Mouse (Mus musculus) limb, embryonic 14.5 days (tissue): ENCODE measurements around the gene Prkn. TPM values are rescaled to one million over a fixed set of nuclear protein-coding genes. Genes with fewer than 3 reads are reported as not detected.

Source experiments
- ATAC-seq: fragments of 200-750 bp; cut with Nextera tagmentation; 2 replicates; pipeline ENCODE4 v1.8.0; 2017; ENCODE audit warnings: low read depth, moderate number of reproducible peaks, moderate TSS enrichment; ENCODE audit not compliant: low FRiP score
- DNase-seq: peaks from one replicate; pipeline ENCODE4 v3.0.0-alpha.2; 2015; ENCODE audit warnings: low spot score
- H3K27ac ChIP-seq: fragments of 300-500 bp; sonication (generic); replicated peaks from 2 replicates; pipeline ENCODE4 v1.5.1; 2014; ENCODE audit warnings: low read depth, mild to moderate bottlenecking, low read length, moderate library complexity, mixed read lengths
- H3K27me3 ChIP-seq: fragments of 300-500 bp; sonication (generic); 2 replicates; pipeline ENCODE4 v1.6.1; 2014; ENCODE audit warnings: low read length, mixed read lengths; ENCODE audit not compliant: control insufficient read depth, insufficient read depth
- H3K36me3 ChIP-seq: fragments of 300-500 bp; sonication (generic); 2 replicates; pipeline ENCODE4 v1.6.1; 2014; ENCODE audit warnings: mild to moderate bottlenecking, low read length, moderate library complexity, mixed read lengths; ENCODE audit not compliant: control insufficient read depth, insufficient read depth
- H3K4me1 ChIP-seq: fragments of 300-500 bp; sonication (generic); 2 replicates; pipeline ENCODE4 v1.6.1; 2014; ENCODE audit warnings: antibody characterized with exemption, low read length, mixed read lengths; ENCODE audit not compliant: control insufficient read depth, insufficient read depth
- H3K4me2 ChIP-seq: fragments of 300-500 bp; sonication (generic); replicated peaks from 2 replicates; pipeline ENCODE4 v1.6.1; 2014; ENCODE audit warnings: low read depth, mild to moderate bottlenecking, low read length, moderate library complexity; ENCODE audit not compliant: severe bottlenecking
- H3K4me3 ChIP-seq: fragments of 300-500 bp; sonication (generic); replicated peaks from 2 replicates; pipeline ENCODE4 v1.5.1; 2014; ENCODE audit warnings: low read length
- H3K9ac ChIP-seq: fragments of 300-500 bp; sonication (generic); 2 replicates; pipeline ENCODE4 v1.6.1; 2014; ENCODE audit warnings: mild to moderate bottlenecking, low read depth, low read length, moderate library complexity; ENCODE audit not compliant: severe bottlenecking
- H3K9me3 ChIP-seq: fragments of 300-500 bp; sonication (generic); 2 replicates; pipeline ENCODE4 v1.6.1; 2016; ENCODE audit warnings: low read length; ENCODE audit not compliant: control insufficient read depth
- POLR2A ChIP-seq: fragments of 200-500 bp; IDR thresholded peaks from 2 replicates; pipeline ENCODE4 v1.8.0; 2012; ENCODE audit warnings: inconsistent platforms, mild to moderate bottlenecking, moderate library complexity, borderline replicate concordance; ENCODE audit not compliant: insufficient read depth, insufficient read length; ENCODE audit errors: extremely low read depth
- WGBS: fragments of 180-500 bp; shearing (Covaris S2); extraction: QIAGEN DNeasy Blood & Tissue Kit; methylation state at CpG from one replicate; pipeline ENCODE4 v1.1.7; 2014; 5-methylcytosine and 5-hydroxymethylcytosine counted together
- polyA plus RNA-seq, 2 experiments: library from polyadenylated mRNA; depleted of rRNA in 1 of 2; stranded (reverse) in 1 of 2; unstranded in 1 of 2; fragments of >200 nt; fragmentation: Nextera tagmentation in 1 of 2; extraction: Ambion mirVana in 1 of 2; gene quantifications; 2 replicates each; pipeline versions ENCODE4 v1.2.1 to v1.2.3; 2012 to 2014

Prkn gene
- polyA plus RNA-seq, 2 experiments, result 2.3 to 2.7 TPM

GRCm38 (mm10) chr17:12041091-12041655, 1201.0 kb downstream of the Prkn start:
- 92% methylated on average over 5 of the region's 5 CpGs for WGBS

GRCm38 (mm10) chr17:12042561-12043256, 1202.5 kb downstream of the Prkn start:
- 63% methylated on average over 14 of the region's 14 CpGs for WGBS
- Histone ChIP-seq H3K27me3 (no peaks in the 10 kb centered on the region), H3K4me1 (0 out of 2 replicates have a peak, but pooled peaks cover 3% of the 10 kb centered on the region), H3K4me3 (no peak overlapping the region), H3K4me2 (no peak overlapping the region), H3K36me3 (no peaks in the 10 kb centered on the region), H3K9me3 (no peaks in the 10 kb centered on the region), H3K27ac (no peak overlapping the region), H3K9ac (no peak overlapping the region)
- ATAC-seq, result no peak
- no peak for TF ChIP-seq POLR2A
- DNase-seq, result no peak

More at GRCm38 (mm10) chr17:12041091-12041655, 1201.0 kb downstream of the Prkn start:
- DNase-seq (no peak), ATAC-seq (no peak)
- no peak for TF ChIP-seq POLR2A
- Histone ChIP-seq H3K9ac (no peak overlapping the region), H3K27me3 (no peaks in the 10 kb centered on the region), H3K4me1 (0 out of 2 replicates have a peak, but pooled peaks cover 3% of the 10 kb centered on the region), H3K4me3 (no peak overlapping the region), H3K36me3 (no peaks in the 10 kb centered on the region), H3K9me3 (no peaks in the 10 kb centered on the region), H3K4me2 (no peak overlapping the region), H3K27ac (no peak overlapping the region)

- Histone ChIP-seq H3K4me3 (no peak overlapping the region), H3K27ac (no peak overlapping the region), H3K4me1 (0 out of 2 replicates have a peak, but pooled peaks cover 3% of the 10 kb centered on the region), H3K9ac (no peak overlapping the region), H3K4me2 (no peak overlapping the region), H3K9me3 (no peaks in the 10 kb centered on the region), H3K27me3 (no peaks in the 10 kb centered on the region), H3K36me3 (no peaks in the 10 kb centered on the region)
- no peak for DNase-seq
- 57% methylated on average over 8 of the region's 8 CpGs for WGBS
- TF ChIP-seq POLR2A, result no peak
- no peak for ATAC-seq
Observed at GRCm38 (mm10) chr17:12044222-12044621, 1204.0 kb downstream of the Prkn start.

- DNase-seq, result peak; percentile 67
Observed at GRCm38 (mm10) chr17:12045861-12046273, 1205.7 kb downstream of the Prkn start.

GRCm38 (mm10) chr17:12047032-12047431, 1206.8 kb downstream of the Prkn start:
- ATAC-seq, result no peak
- Histone ChIP-seq H3K4me2 (no peak overlapping the region), H3K9me3 (no peaks in the 10 kb centered on the region), H3K27ac (no peak overlapping the region), H3K4me1 (0 out of 2 replicates have a peak, but pooled peaks cover 3% of the 10 kb centered on the region), H3K9ac (no peak overlapping the region), H3K36me3 (no peaks in the 10 kb centered on the region), H3K4me3 (no peak overlapping the region), H3K27me3 (no peaks in the 10 kb centered on the region)
- TF ChIP-seq POLR2A, result no peak
- no peak for DNase-seq
- WGBS, result 74% methylated on average over 7 of the region's 7 CpGs

More at GRCm38 (mm10) chr17:12045861-12046273, 1205.7 kb downstream of the Prkn start:
- Histone ChIP-seq H3K36me3 (no peaks in the 10 kb centered on the region), H3K27me3 (no peaks in the 10 kb centered on the region), H3K27ac (no peak overlapping the region), H3K4me2 (no peak overlapping the region), H3K9me3 (no peaks in the 10 kb centered on the region), H3K4me1 (0 out of 2 replicates have a peak, but pooled peaks cover 3% of the 10 kb centered on the region), H3K4me3 (no peak overlapping the region), H3K9ac (no peak overlapping the region)
- peak; percentile 75 for ATAC-seq
- 49% methylated on average over 5 of the region's 5 CpGs for WGBS
- TF ChIP-seq POLR2A, result no peak
